ENCODE assay signal across 16 mouse cellular contexts in genomic region chr13:24241201-24241600, GRCm38 (mm10). TPM values are rescaled to one million over a fixed set of nuclear protein-coding genes. Genes with fewer than 3 reads are reported as not detected.
A peak's percentile ranks its signal among the peaks of the same experiment; 100 is the strongest.
DNase-seq lines count a peak whose midpoint lies in the region; ATAC-seq and TF ChIP-seq lines count a peak whose summit lies in the region.
"Had no signal": no experiment of that assay in that cellular context is flagged by ENCODE, and none has a peak within 500 bp of the region (broad histone marks: within the 10 kb centered on the region; RNA-seq: fewer than 3 reads in every experiment).

No protein-coding gene starts in this region.

- no peak for TF ChIP-seq POLR2A in limb, embryonic 14.5 days (IDR thresholded peaks at IDR 0.05; ENCODE audit: borderline replicate concordance, extremely low read depth, insufficient read depth, insufficient read length)

- intact Hi-C loops in left cerebral cortex, adult 2 months (cut with DNase I), result no loop called here

- no peaks in the 10 kb centered on the region for H3K27me3 ChIP-seq in limb, embryonic 12.5 days
- no peaks in the 10 kb centered on the region for H3K27me3 ChIP-seq in limb, embryonic 10.5 days (ENCODE audit: low read depth, poor library complexity, severe bottlenecking)
- H3K27me3 ChIP-seq in embryonic facial prominence, embryonic 14.5 days (replicated peaks; ENCODE audit: control insufficient read depth, insufficient read depth, low read length), result no peaks in the 10 kb centered on the region
- H3K27me3 ChIP-seq in limb, embryonic 14.5 days (ENCODE audit: control insufficient read depth, insufficient read depth, low read length), result no peaks in the 10 kb centered on the region
- H3K27me3 ChIP-seq: midbrain, embryonic 13.5 days had no signal

- H3K36me3 ChIP-seq in limb, embryonic 12.5 days, result no peaks in the 10 kb centered on the region
- H3K36me3 ChIP-seq in limb, embryonic 10.5 days, result no peaks in the 10 kb centered on the region
- no peaks in the 10 kb centered on the region for H3K36me3 ChIP-seq in embryonic facial prominence, embryonic 14.5 days (ENCODE audit: control insufficient read depth, insufficient read depth, low read length)
- H3K36me3 ChIP-seq in limb, embryonic 14.5 days (ENCODE audit: control insufficient read depth, insufficient read depth, low read length), result no peaks in the 10 kb centered on the region
- H3K36me3 ChIP-seq: midbrain, embryonic 13.5 days had no signal

- no peak for TF ChIP-seq CTCF in left cerebral cortex, adult 2 months (IDR thresholded peaks at IDR 0.05)

- no peak for ATAC-seq in limb, embryonic 12.5 days (ENCODE audit: insufficient number of reproducible peaks, insufficient read depth, low FRiP score, low TSS enrichment, low read depth)
- no peak for ATAC-seq in embryonic facial prominence, embryonic 14.5 days (ENCODE audit: low read depth)
- no peak for ATAC-seq in limb, embryonic 14.5 days (ENCODE audit: low FRiP score, low read depth)
- ATAC-seq: midbrain, embryonic 13.5 days had no signal

- no peak overlapping the region for H3K9ac ChIP-seq in limb, embryonic 12.5 days (replicated peaks)
- no peak overlapping the region for H3K9ac ChIP-seq in embryonic facial prominence, embryonic 14.5 days (ENCODE audit: low read depth, low read length)
- H3K9ac ChIP-seq in limb, embryonic 14.5 days (ENCODE audit: low read depth, low read length, severe bottlenecking), result no peak overlapping the region
- H3K9ac ChIP-seq: hindbrain, embryonic 14.5 days; lung, embryonic 14.5 days; midbrain, embryonic 13.5 days had no signal

- no peak for DNase-seq in limb, embryonic 10.5 days (ENCODE audit: low spot score)
- DNase-seq in embryonic facial prominence, embryonic 14.5 days (ENCODE audit: low spot score), result peak; percentile 18
- DNase-seq in limb, embryonic 14.5 days (ENCODE audit: low spot score), result no peak
- DNase-seq in cerebellum, adult 8-10 months, result no peak
- DNase-seq in left cerebral cortex, adult 2 months (ENCODE audit: extremely low spot score in 1 of 2, low spot score in 2 of 2), result no peak
- no peak for DNase-seq in ovary, postnatal 10 days (ENCODE audit: low spot score)
- DNase-seq: adrenal gland, postnatal 36 days; cerebellum, postnatal 10 days; gastrocnemius, postnatal 14 days; kidney, adult 2 months; lung, embryonic 14.5 days; thymus, postnatal 14 days had no signal

- no peak overlapping the region for H3K4me2 ChIP-seq in limb, embryonic 12.5 days
- no peak overlapping the region for H3K4me2 ChIP-seq in embryonic facial prominence, embryonic 14.5 days (ENCODE audit: low read depth, low read length)
- 0 out of 2 replicates have a peak overlapping the region, but pooled peaks have one; percentile 8 for H3K4me2 ChIP-seq in limb, embryonic 14.5 days (replicated peaks; ENCODE audit: low read depth, low read length, severe bottlenecking)
- H3K4me2 ChIP-seq: hindbrain, embryonic 14.5 days; liver, embryonic 11.5 days; lung, embryonic 14.5 days; midbrain, embryonic 13.5 days had no signal

- no peak overlapping the region for H3K4me3 ChIP-seq in limb, embryonic 12.5 days (replicated peaks)
- no peak overlapping the region for H3K4me3 ChIP-seq in limb, embryonic 10.5 days
- no peak overlapping the region for H3K4me3 ChIP-seq in embryonic facial prominence, embryonic 14.5 days (ENCODE audit: low read depth, low read length)
- no peak overlapping the region for H3K4me3 ChIP-seq in limb, embryonic 14.5 days (replicated peaks; ENCODE audit: low read length)
- H3K4me3 ChIP-seq in left cerebral cortex, adult 2 months, result no peak overlapping the region
- H3K4me3 ChIP-seq: midbrain, embryonic 13.5 days had no signal

- no peaks in the 10 kb centered on the region for H3K9me3 ChIP-seq in limb, embryonic 12.5 days
- H3K9me3 ChIP-seq in limb, embryonic 10.5 days (replicated peaks), result no peaks in the 10 kb centered on the region
- H3K9me3 ChIP-seq in embryonic facial prominence, embryonic 14.5 days (ENCODE audit: control insufficient read depth, low read length), result no peaks in the 10 kb centered on the region
- no peaks in the 10 kb centered on the region for H3K9me3 ChIP-seq in limb, embryonic 14.5 days (ENCODE audit: control insufficient read depth, low read length)
- H3K9me3 ChIP-seq: midbrain, embryonic 13.5 days had no signal

- peaks cover 15% of the 10 kb centered on the region for H3K4me1 ChIP-seq in limb, embryonic 12.5 days (replicated peaks)
- peaks cover 20% of the 10 kb centered on the region for H3K4me1 ChIP-seq in limb, embryonic 10.5 days
- H3K4me1 ChIP-seq in embryonic facial prominence, embryonic 14.5 days (ENCODE audit: control insufficient read depth, insufficient read depth, low read length), result peaks cover 15% of the 10 kb centered on the region; the same call in 1 of the 2 replicates
- peaks cover 15% of the 10 kb centered on the region for H3K4me1 ChIP-seq in limb, embryonic 14.5 days (ENCODE audit: control insufficient read depth, insufficient read depth, low read length)

- 57% methylated on average over 5 of the region's 5 CpGs for WGBS in limb, embryonic 12.5 days
- WGBS in limb, embryonic 10.5 days, result 74% methylated on average over 5 of the region's 5 CpGs
- WGBS in embryonic facial prominence, embryonic 14.5 days, result 57% methylated on average over 5 of the region's 5 CpGs
- WGBS in limb, embryonic 14.5 days, result 37% methylated on average over 5 of the region's 5 CpGs

- H3K27ac ChIP-seq in limb, embryonic 12.5 days, result peak overlapping the region; percentile 32; the same call in 1 of the 2 replicates
- no peak overlapping the region for H3K27ac ChIP-seq in limb, embryonic 10.5 days
- no peak overlapping the region for H3K27ac ChIP-seq in embryonic facial prominence, embryonic 14.5 days (replicated peaks; ENCODE audit: low read depth, low read length)
- 0 out of 2 replicates have a peak overlapping the region, but pooled peaks have one; percentile 3 for H3K27ac ChIP-seq in limb, embryonic 14.5 days (replicated peaks; ENCODE audit: low read depth, low read length)
- no peak overlapping the region for H3K27ac ChIP-seq in left cerebral cortex, adult 2 months
- H3K27ac ChIP-seq: hindbrain, embryonic 14.5 days; midbrain, embryonic 13.5 days had no signal

RNA-seq across cellular contexts. Expression of gene Carmil1, which starts 39.4 kb away (rescaled TPM):
- polyA plus RNA-seq in limb, embryonic 12.5 days (2016; fragmentation: Nextera tagmentation; extraction: Ambion mirVana), result 43.5 and 47.6 TPM in 2 replicates
- polyA plus RNA-seq in limb, embryonic 10.5 days (2016; fragmentation: Nextera tagmentation; extraction: Ambion mirVana), result 23.3 and 33.1 TPM in 2 replicates
- 31.3 and 32.0 TPM in 2 replicates for polyA plus RNA-seq in embryonic facial prominence, embryonic 14.5 days (2014; fragmentation: Nextera tagmentation; extraction: Ambion mirVana)
- 18.7 and 21.4 TPM in 2 replicates for polyA plus RNA-seq in limb, embryonic 14.5 days (2012; rRNA removed)
- polyA plus RNA-seq in limb, embryonic 14.5 days (2014; fragmentation: Nextera tagmentation; extraction: Ambion mirVana), result 33.9 and 42.8 TPM in 2 replicates
- total RNA-seq in left cerebral cortex, adult 2 months (2021), result 10 to 100 TPM; 32.5 to 34.3 TPM

Comparison
In these comparisons a context has a peak if more than half of its experiments do, and no peak if none do; other contexts are left out.
1. H3K27ac ChIP-seq: peak in limb, embryonic 12.5 days (single experiment) and limb, embryonic 14.5 days (single experiment); none in limb, embryonic 10.5 days (single experiment), embryonic facial prominence, embryonic 14.5 days (single experiment) and left cerebral cortex, adult 2 months (single experiment).